In genomic region chr1:189988864-189989263, GRCm38 (mm10) we compare ENCODE assay signal across 10 mouse cellular contexts.
"Had no signal": no experiment of that assay in that cellular context is flagged by ENCODE, and none has a peak within 500 bp of the region (broad histone marks: within the 10 kb centered on the region; RNA-seq: fewer than 3 reads in every experiment).

No protein-coding gene starts in this region.

- H3K4me3 ChIP-seq: intestine, embryonic 15.5 days; midbrain, embryonic 13.5 days; myocyte had no signal

- DNase-seq: kidney, adult 18-20 months; left cerebral cortex, postnatal 4 days; lung, adult 18-20 months; thymus, adult 18-20 months; thymus, postnatal 14 days had no signal

- H3K27me3 ChIP-seq: neural tube, embryonic 13.5 days had no signal

- H3K9me3 ChIP-seq: intestine, embryonic 15.5 days; midbrain, embryonic 13.5 days; neural tube, embryonic 13.5 days had no signal

- H3K4me2 ChIP-seq: midbrain, embryonic 13.5 days had no signal

- H3K9ac ChIP-seq: liver, embryonic 14.5 days; midbrain, embryonic 13.5 days had no signal

- ATAC-seq: intestine, embryonic 15.5 days; midbrain, embryonic 13.5 days had no signal

- H3K36me3 ChIP-seq: intestine, embryonic 15.5 days; midbrain, embryonic 13.5 days; neural tube, embryonic 13.5 days had no signal

- H3K27ac ChIP-seq: intestine, embryonic 15.5 days; liver, embryonic 14.5 days; midbrain, embryonic 13.5 days had no signal
